Mouse (Mus musculus) hindbrain, embryonic 16.5 days (tissue): ENCODE measurements around the gene Pax3. TPM values are rescaled to one million over a fixed set of nuclear protein-coding genes. Genes with fewer than 3 reads are reported as not detected.
A peak's percentile ranks its signal among the peaks of the same experiment; 100 is the strongest.

Source experiments
- ATAC-seq: fragments of 200-750 bp; cut with Nextera tagmentation; 2 replicates; pipeline ENCODE4 v1.8.0; 2017; ENCODE audit warnings: moderate TSS enrichment, moderate library complexity
- H3K27ac ChIP-seq: fragments of 300-500 bp; sonication (generic); 2 replicates; pipeline ENCODE4 v1.5.1; 2014; ENCODE audit warnings: low read depth, mild to moderate bottlenecking, control low read depth, low read length, moderate library complexity
- H3K27me3 ChIP-seq: fragments of 300-500 bp; sonication (generic); replicated peaks from 2 replicates; pipeline ENCODE4 v1.6.1; 2014; ENCODE audit warnings: low read length; ENCODE audit not compliant: control insufficient read depth, insufficient read depth
- H3K36me3 ChIP-seq: fragments of 300-500 bp; sonication (generic); 2 replicates; pipeline ENCODE4 v1.6.1; 2014; ENCODE audit warnings: mild to moderate bottlenecking, low read length, moderate library complexity, mixed read lengths; ENCODE audit not compliant: control insufficient read depth, insufficient read depth
- H3K4me1 ChIP-seq: fragments of 300-500 bp; sonication (generic); 2 replicates; pipeline ENCODE4 v1.6.1; 2014; ENCODE audit warnings: low read depth, low read length; ENCODE audit not compliant: control insufficient read depth, insufficient read depth
- H3K4me2 ChIP-seq: fragments of 300-500 bp; sonication (generic); 2 replicates; pipeline ENCODE4 v1.6.1; 2014; ENCODE audit warnings: mild to moderate bottlenecking, low read length, control low read depth, moderate library complexity
- H3K4me3 ChIP-seq: fragments of 300-500 bp; sonication (generic); 2 replicates; pipeline ENCODE4 v1.5.1; 2014; ENCODE audit warnings: mild to moderate bottlenecking, low read length, control low read depth, moderate library complexity
- H3K9ac ChIP-seq: fragments of 300-500 bp; sonication (generic); 2 replicates; pipeline ENCODE4 v1.6.1; 2014; ENCODE audit warnings: low read depth, mild to moderate bottlenecking, control low read depth, low read length, moderate library complexity
- H3K9me3 ChIP-seq: fragments of 300-500 bp; sonication (generic); 2 replicates; pipeline ENCODE4 v1.6.1; 2014; ENCODE audit warnings: mild to moderate bottlenecking, low read length, moderate library complexity; ENCODE audit not compliant: control insufficient read depth
- WGBS: fragments of 180-500 bp; shearing (Covaris S2); extraction: QIAGEN DNeasy Blood & Tissue Kit; methylation state at CpG from one replicate; pipeline ENCODE4 v1.1.7; 2014; 5-methylcytosine and 5-hydroxymethylcytosine counted together
- polyA plus RNA-seq: library from polyadenylated mRNA; unstranded; fragments of >200 nt; fragmentation: Nextera tagmentation; extraction: Ambion mirVana; gene quantifications from 2 replicates; pipeline ENCODE4 v1.2.1, GENCODE M21; 2015

Pax3 gene
- polyA plus RNA-seq, 1 experiment from 2014 or later, result 11.7 TPM

DNA sequence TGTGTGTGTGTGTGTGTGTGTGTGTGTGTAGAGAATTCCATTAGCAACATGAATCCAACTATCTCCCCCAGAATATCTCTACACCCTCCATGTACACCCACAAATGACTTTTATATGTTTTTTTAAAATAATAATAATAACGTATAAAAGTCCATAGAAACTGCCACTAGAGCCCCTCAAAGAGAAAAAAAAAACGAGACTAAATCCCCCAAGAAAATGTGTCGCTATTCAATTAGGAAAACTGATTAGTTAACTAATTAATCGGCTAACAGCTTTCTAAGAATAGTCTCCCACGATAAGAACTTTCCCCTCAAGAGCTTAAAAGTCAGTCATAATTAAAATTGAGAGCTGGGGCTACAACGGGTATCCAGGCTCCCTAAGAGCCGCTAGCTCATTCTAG lies 55.6 kb downstream of the Pax3 start:
- 6% methylated on average over 7 of the region's 7 CpGs for WGBS
- Histone ChIP-seq H3K9ac (no peak overlapping the region), H3K4me2 (no peak overlapping the region), H3K4me3 (no peak overlapping the region), H3K27me3 (peaks cover 40% of the 10 kb centered on the region), H3K36me3 (no peaks in the 10 kb centered on the region), H3K4me1 (no peaks in the 10 kb centered on the region; the same call in 1 of the 2 replicates), H3K27ac (no peak overlapping the region), H3K9me3 (no peaks in the 10 kb centered on the region)
- no peak; the same call in 1 of the 2 replicates for ATAC-seq

DNA sequence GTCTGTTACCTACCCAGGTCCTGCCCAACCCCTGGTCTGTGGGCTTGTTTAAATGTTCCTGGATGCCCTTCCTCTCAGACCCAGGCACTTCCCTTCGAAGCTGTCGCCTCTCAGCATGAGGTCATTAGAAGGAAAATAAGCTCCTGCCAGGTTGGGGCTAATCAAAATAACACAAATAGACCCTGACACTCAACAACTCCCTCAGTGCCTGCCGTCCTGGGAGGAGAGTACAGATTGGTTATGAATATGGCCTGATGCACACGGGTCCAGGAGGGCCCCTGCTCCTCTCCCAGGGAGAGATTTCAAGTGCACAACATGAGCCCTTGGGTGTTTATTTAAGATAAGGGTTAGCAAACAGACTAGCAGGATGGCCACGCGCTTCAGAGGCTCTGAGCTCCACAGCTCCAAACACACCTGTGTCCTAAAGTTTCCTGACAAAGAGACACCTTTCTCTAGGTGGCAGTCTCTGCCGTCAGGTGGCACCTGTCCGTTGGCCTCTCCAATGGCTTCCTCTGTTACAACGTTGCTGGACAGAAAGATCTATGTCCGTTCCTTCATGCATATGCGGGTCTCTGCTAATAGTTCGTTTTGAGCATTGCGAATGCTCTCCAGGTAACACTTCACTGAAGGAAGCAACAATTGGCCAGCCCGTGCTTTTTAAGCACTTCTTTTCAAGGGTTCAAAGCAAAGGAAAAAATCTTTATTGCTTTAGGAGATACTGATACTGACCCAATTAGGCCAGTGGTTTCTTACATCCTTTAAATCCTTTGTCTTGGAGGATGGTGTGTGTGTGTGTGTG lies 56.2 kb downstream of the Pax3 start:
- H3K27ac ChIP-seq, result no peak overlapping the region
- 6% methylated on average over 14 of the region's 14 CpGs for WGBS
- ATAC-seq, result peak; percentile 42; the same call in 1 of the 2 replicates
- peaks cover 37% of the 10 kb centered on the region for H3K27me3 ChIP-seq
- H3K4me3 ChIP-seq, result no peak overlapping the region
- no peaks in the 10 kb centered on the region for H3K9me3 ChIP-seq
- no peak overlapping the region for H3K4me2 ChIP-seq
- H3K36me3 ChIP-seq, result no peaks in the 10 kb centered on the region
- no peaks in the 10 kb centered on the region; the same call in 1 of the 2 replicates for H3K4me1 ChIP-seq
- H3K9ac ChIP-seq, result no peak overlapping the region

DNA sequence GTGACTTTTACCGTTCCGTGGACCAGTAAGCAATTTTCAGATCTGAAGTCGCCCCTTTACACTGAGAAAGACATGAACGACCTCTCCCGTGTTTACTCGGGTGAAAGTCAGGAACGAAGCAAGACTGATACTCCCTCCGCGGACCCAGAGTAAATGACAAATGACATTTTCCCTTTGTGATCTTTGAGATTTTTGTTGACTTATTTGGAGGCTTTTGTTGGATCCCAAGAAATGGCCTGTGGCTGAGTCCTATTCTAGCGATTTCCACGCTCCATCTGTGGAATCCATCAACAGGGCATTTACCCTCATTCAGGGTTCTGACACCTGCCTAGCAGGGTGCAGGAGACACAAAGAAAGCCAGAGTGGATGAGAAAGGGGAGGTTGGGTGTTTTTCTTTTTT lies 57.6 kb downstream of the Pax3 start:
- H3K9me3 ChIP-seq, result no peaks in the 10 kb centered on the region
- no peak; the same call in 1 of the 2 replicates for ATAC-seq
- H3K4me2 ChIP-seq, result no peak overlapping the region
- H3K4me1 ChIP-seq, result no peaks in the 10 kb centered on the region; the same call in 1 of the 2 replicates
- H3K27me3 ChIP-seq, result peaks cover 35% of the 10 kb centered on the region
- no peak overlapping the region for H3K4me3 ChIP-seq
- 3% methylated on average over 11 of the region's 11 CpGs for whole genome bisulfite sequencing
- H3K9ac ChIP-seq, result no peak overlapping the region
- no peak overlapping the region for H3K27ac ChIP-seq
- no peaks in the 10 kb centered on the region for H3K36me3 ChIP-seq

DNA sequence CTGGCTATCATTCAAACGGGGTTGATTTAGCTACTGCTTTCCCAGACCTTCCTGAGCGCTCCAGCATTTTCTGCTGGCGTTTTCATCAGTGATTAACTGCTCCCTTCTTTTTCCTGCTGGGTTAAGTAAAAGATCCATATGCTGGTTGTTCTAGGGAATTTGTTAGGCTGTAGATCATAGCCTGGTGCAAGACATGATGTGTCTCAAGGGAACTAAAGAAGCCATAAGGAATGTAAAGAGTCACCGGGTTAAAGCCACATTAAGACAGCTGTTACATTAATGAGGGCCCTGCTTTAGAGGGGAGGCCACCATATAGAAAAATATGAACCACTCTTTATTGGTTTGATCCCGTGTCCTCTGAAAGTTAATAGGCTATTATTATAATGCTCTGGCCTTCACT lies 67.7 kb downstream of the Pax3 start:
- Histone ChIP-seq H3K9ac (no peak overlapping the region), H3K9me3 (no peaks in the 10 kb centered on the region)
- 49% methylated on average over 5 of the region's 5 CpGs for WGBS

DNA sequence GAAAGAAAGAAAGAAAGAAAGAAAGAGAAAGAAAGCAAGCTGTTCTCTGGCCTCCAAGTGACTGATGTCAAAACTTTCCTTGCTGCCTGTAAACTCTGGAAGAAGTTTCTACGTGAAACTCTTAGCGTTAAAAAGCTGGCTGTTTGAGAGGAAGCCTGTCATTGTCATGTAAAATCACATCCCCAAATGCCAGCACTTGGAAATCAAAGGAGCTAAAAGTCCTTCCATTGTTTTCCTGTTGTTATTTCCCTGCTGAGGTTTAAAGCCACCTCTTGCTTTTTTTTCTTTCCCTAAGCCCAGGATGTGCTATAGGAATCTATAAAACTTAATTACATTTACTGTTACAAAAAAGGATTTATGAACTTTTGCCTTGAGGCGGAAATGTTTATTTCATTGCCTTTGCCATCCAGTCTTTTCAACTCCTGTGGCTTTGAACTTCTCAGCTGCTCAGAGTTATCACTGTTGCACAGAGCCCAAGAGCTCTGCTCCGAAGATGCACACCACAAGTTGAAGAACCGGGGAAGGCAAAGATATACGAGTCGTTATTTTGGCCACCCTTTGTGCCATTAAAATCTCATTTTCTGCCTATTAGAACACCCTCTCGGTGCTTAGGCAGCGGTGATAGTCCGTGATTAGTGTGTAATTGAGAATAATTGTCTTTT lies 76.9 kb downstream of the Pax3 start:
- ATAC-seq, result no peak
- H3K9me3 ChIP-seq, result no peaks in the 10 kb centered on the region
- H3K4me3 ChIP-seq, result no peak overlapping the region
- no peak overlapping the region for H3K27ac ChIP-seq
- no peaks in the 10 kb centered on the region for H3K36me3 ChIP-seq
- H3K4me1 ChIP-seq, result peaks cover 3% of the 10 kb centered on the region; the same call in 1 of the 2 replicates
- 14% methylated on average over 10 of the region's 10 CpGs for WGBS
- no peaks in the 10 kb centered on the region; the same call in 1 of the 2 replicates for H3K27me3 ChIP-seq
- no peak overlapping the region for H3K9ac ChIP-seq
- H3K4me2 ChIP-seq, result peak overlapping the region; percentile 10; the same call in 1 of the 2 replicates

More for the DNA sequence above, 67.7 kb downstream of the Pax3 start:
- Histone ChIP-seq H3K4me2 (no peak overlapping the region), H3K4me1 (no peaks in the 10 kb centered on the region), H3K4me3 (no peak overlapping the region), H3K27me3 (peaks cover 4% of the 10 kb centered on the region; the same call in 1 of the 2 replicates), H3K36me3 (no peaks in the 10 kb centered on the region), H3K27ac (no peak overlapping the region)
- ATAC-seq, result no peak

DNA sequence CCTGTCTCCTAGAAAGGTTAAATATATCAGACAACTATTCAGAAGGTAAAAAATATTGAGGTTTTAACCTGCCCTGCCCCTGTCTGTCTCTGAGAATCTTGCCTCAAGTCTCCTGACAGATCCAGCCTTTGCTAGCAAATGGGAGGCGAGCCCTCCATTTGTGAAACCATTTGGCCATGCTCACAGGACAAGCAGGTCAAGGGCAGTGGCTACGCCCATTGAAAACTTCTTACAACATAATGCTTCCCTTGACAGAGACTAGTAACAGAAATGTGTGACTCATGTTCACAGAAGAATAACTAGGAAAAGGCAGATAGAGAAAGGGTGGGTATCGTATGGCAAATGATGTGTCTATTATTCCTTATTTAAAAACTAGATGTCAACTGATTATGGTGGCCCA lies 80.9 kb downstream of the Pax3 start:
- no peaks in the 10 kb centered on the region for H3K9me3 ChIP-seq
- no peak for ATAC-seq
- H3K9ac ChIP-seq, result no peak overlapping the region
- no peak overlapping the region for H3K27ac ChIP-seq
- no peak overlapping the region for H3K4me3 ChIP-seq
- H3K36me3 ChIP-seq, result no peaks in the 10 kb centered on the region
- H3K4me2 ChIP-seq, result no peak overlapping the region
- WGBS, result 84% methylated on average over 3 of the region's 3 CpGs
- H3K4me1 ChIP-seq, result peaks cover 3% of the 10 kb centered on the region; the same call in 1 of the 2 replicates
- H3K27me3 ChIP-seq, result no peaks in the 10 kb centered on the region

DNA sequence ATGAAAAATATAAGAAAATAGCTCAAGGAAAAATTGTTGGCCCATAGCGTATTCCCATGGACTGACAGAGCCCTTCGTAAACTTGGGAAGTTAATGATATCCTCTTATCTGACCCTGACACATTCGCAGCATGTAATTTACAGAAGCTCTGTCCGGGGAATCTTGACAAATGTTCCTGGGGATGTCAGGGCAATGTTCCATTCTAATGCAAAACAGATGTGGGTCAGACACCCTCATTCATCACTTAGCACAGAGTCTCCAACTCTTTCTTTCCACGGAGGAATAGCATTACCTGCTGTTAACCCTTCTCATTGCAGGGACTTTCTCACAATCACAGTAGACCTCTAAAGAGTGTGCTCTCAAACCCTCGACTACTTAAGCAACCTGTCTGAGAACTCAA lies 86.6 kb downstream of the Pax3 start:
- 23% methylated on average over 6 of the region's 6 CpGs for WGBS
- no peaks in the 10 kb centered on the region for H3K4me1 ChIP-seq
- no peak overlapping the region for H3K4me3 ChIP-seq
- H3K36me3 ChIP-seq, result no peaks in the 10 kb centered on the region
- no peak overlapping the region for H3K9ac ChIP-seq
- no peak for ATAC-seq
- no peaks in the 10 kb centered on the region for H3K27me3 ChIP-seq
- H3K27ac ChIP-seq, result no peak overlapping the region
- H3K4me2 ChIP-seq, result no peak overlapping the region
- no peaks in the 10 kb centered on the region for H3K9me3 ChIP-seq

DNA sequence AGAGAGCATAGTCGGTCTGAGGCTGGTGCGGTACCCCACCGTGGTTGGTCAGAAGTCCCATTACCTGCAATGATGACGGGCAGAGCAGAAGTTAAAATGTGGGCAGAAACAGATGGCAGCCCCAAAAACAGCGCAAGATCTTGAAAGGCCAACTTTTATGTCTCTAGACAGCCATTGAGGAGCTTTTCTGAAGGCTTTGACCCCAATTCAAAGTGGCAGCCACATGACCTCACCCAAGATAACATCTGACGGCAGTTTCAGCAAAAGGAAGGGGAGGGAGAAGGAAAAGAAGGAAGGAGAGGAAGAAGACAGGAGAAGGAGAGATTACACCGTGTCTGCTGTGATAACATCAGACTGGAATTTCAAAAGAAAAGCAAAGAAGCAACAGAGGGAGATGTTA lies 93.4 kb downstream of the Pax3 start:
- Histone ChIP-seq H3K4me3 (no peak overlapping the region), H3K4me2 (no peak overlapping the region), H3K27me3 (no peaks in the 10 kb centered on the region), H3K9ac (no peak overlapping the region), H3K4me1 (no peaks in the 10 kb centered on the region), H3K9me3 (no peaks in the 10 kb centered on the region), H3K36me3 (no peaks in the 10 kb centered on the region), H3K27ac (no peak overlapping the region)
- WGBS, result 83% methylated on average over 7 of the region's 7 CpGs
- ATAC-seq, result no peak

DNA sequence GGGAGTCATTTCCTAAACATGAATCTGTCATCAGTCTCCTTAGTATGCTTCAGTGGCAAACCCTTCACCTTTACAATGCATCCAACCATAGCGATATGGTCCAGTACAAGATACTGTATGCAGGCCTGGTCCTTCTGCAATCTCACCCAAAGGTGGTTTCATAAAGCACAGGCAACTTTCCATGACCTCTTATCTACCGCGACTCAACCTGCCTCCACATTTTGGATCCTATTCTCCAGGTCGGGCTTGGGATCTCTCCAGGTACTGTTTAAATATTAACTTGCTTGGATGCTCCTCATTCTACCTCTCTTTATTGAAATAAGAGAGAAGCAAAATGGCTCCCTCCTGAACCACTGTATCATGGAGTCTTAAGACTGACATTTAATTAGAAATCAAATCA lies 103.3 kb downstream of the Pax3 start:
- no peaks in the 10 kb centered on the region for H3K27me3 ChIP-seq
- WGBS, result 95% methylated on average over 4 of the region's 4 CpGs
- H3K4me1 ChIP-seq, result no peaks in the 10 kb centered on the region
- no peak overlapping the region for H3K27ac ChIP-seq
- H3K4me3 ChIP-seq, result no peak overlapping the region
- H3K9ac ChIP-seq, result no peak overlapping the region
- no peak overlapping the region for H3K4me2 ChIP-seq
- H3K36me3 ChIP-seq, result no peaks in the 10 kb centered on the region
- H3K9me3 ChIP-seq, result no peaks in the 10 kb centered on the region
- no peak for ATAC-seq
